In the genomic region with DNA sequence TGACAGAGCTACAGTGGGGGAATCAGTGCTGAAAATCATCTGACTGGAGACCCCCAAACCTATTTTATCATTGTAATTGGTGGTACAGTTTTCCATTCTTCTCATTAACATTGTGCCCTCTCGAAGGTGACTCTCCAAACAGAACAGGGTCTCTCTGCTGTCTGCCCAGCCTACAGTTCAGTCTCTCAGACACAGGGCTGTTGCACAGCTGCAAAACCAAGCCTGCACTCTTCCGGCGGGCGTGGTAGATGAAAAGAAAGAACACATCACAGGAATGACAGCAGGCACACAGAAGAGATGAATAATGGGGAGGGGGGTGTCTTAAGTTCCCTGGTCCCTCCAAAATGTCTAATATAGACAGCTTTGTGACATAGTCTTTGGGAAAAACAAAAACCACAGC, we compare ENCODE assay signal across 15 mouse cellular contexts. TPM values are rescaled to one million over a fixed set of nuclear protein-coding genes. Genes with fewer than 3 reads are reported as not detected.
DNase-seq lines count a peak whose midpoint lies in the region; ATAC-seq and TF ChIP-seq lines count a peak whose summit lies in the region.
"Had no signal": no experiment of that assay in that cellular context is flagged by ENCODE, and none has a peak within 500 bp of the region (broad histone marks: within the 10 kb centered on the region; RNA-seq: fewer than 3 reads in every experiment).

No protein-coding gene starts in this region.

- H3K4me1 ChIP-seq in cortical plate, adult 2 months (ENCODE audit: control insufficient read depth, insufficient read depth, low read length): peaks cover 15% of the 10 kb centered on the region
- H3K4me1 ChIP-seq in forebrain, embryonic 13.5 days: peaks cover 33% of the 10 kb centered on the region
- peaks cover 23% of the 10 kb centered on the region for H3K4me1 ChIP-seq in hindbrain, embryonic 15.5 days (replicated peaks)
- peaks cover 7% of the 10 kb centered on the region; the same call in 1 of the 2 replicates for H3K4me1 ChIP-seq in midbrain, postnatal 0 days (ENCODE audit: insufficient read depth, low read length)
- H3K4me1 ChIP-seq: intestine, embryonic 15.5 days; lung, embryonic 15.5 days had no signal

- H3K9ac ChIP-seq in forebrain, embryonic 13.5 days: no peak overlapping the region
- no peak overlapping the region for H3K9ac ChIP-seq in hindbrain, embryonic 15.5 days
- no peak overlapping the region for H3K9ac ChIP-seq in midbrain, postnatal 0 days (replicated peaks; ENCODE audit: low read length, poor library complexity, severe bottlenecking)
- H3K9ac ChIP-seq: intestine, embryonic 15.5 days; lung, embryonic 15.5 days had no signal

- no peak for TF ChIP-seq POLR2A in cortical plate, adult 2 months (IDR thresholded peaks at IDR 0.05; ENCODE audit: extremely low read depth, insufficient read depth, low read length)

- DNase-seq in midbrain, postnatal 0 days (ENCODE audit: low spot score): no peak
- no peak for DNase-seq in right cerebral cortex, postnatal 10 days (ENCODE audit: low spot score in 2 of 2)
- DNase-seq in urinary bladder, postnatal 4 days (ENCODE audit: low spot score in 2 of 2): no peak
- no peak for DNase-seq in kidney, adult 18-20 months
- DNase-seq: cerebellum, adult 11-12 months; kidney, postnatal 14 days; retina, postnatal 1 day had no signal

- no peak overlapping the region for H3K4me3 ChIP-seq in cortical plate, adult 2 months (ENCODE audit: insufficient read depth, low read length)
- no peak overlapping the region for H3K4me3 ChIP-seq in forebrain, embryonic 13.5 days
- no peak overlapping the region for H3K4me3 ChIP-seq in hindbrain, embryonic 15.5 days
- H3K4me3 ChIP-seq in midbrain, postnatal 0 days (ENCODE audit: low read depth, low read length): no peak overlapping the region
- H3K4me3 ChIP-seq: intestine, embryonic 15.5 days; lung, embryonic 15.5 days had no signal

- 22% methylated on average over 4 of the region's 4 CpGs for WGBS in forebrain, embryonic 13.5 days
- WGBS in hindbrain, embryonic 15.5 days: 32% methylated on average over 4 of the region's 4 CpGs
- 20% methylated on average over 4 of the region's 4 CpGs for WGBS in midbrain, postnatal 0 days

- no peaks in the 10 kb centered on the region for H3K36me3 ChIP-seq in forebrain, embryonic 13.5 days (ENCODE audit: poor library complexity, severe bottlenecking)
- H3K36me3 ChIP-seq in hindbrain, embryonic 15.5 days: 0 out of 2 replicates have a peak, but pooled peaks cover 3% of the 10 kb centered on the region
- 0 out of 2 replicates have a peak, but pooled peaks cover 3% of the 10 kb centered on the region for H3K36me3 ChIP-seq in midbrain, postnatal 0 days (ENCODE audit: insufficient read depth, low read length)
- H3K36me3 ChIP-seq: intestine, embryonic 15.5 days; lung, embryonic 15.5 days had no signal

- no peaks in the 10 kb centered on the region for H3K27me3 ChIP-seq in forebrain, embryonic 13.5 days
- no peaks in the 10 kb centered on the region for H3K27me3 ChIP-seq in hindbrain, embryonic 15.5 days
- no peaks in the 10 kb centered on the region for H3K27me3 ChIP-seq in midbrain, postnatal 0 days (ENCODE audit: insufficient read depth, low read length)
- H3K27me3 ChIP-seq: intestine, embryonic 15.5 days; lung, embryonic 15.5 days had no signal

- H3K9me3 ChIP-seq in forebrain, embryonic 13.5 days (replicated peaks): no peaks in the 10 kb centered on the region
- H3K9me3 ChIP-seq in hindbrain, embryonic 15.5 days: no peaks in the 10 kb centered on the region
- H3K9me3 ChIP-seq in midbrain, postnatal 0 days (ENCODE audit: low read length): no peaks in the 10 kb centered on the region
- H3K9me3 ChIP-seq: intestine, embryonic 15.5 days; lung, embryonic 15.5 days had no signal

- no peak for TF ChIP-seq CTCF in cortical plate, adult 2 months (IDR thresholded peaks at IDR 0.05; ENCODE audit: extremely low read depth, insufficient read depth, low read length)
- TF ChIP-seq CTCF in midbrain, postnatal 0 days (IDR thresholded peaks at IDR 0.05): no peak

- H3K27ac ChIP-seq in cortical plate, adult 2 months (ENCODE audit: insufficient read depth, low read length): peak overlapping the region; percentile 98
- peak overlapping the region; percentile 86 for H3K27ac ChIP-seq in forebrain, embryonic 13.5 days
- peak overlapping the region; percentile 79 for H3K27ac ChIP-seq in hindbrain, embryonic 15.5 days (replicated peaks)
- H3K27ac ChIP-seq in midbrain, postnatal 0 days (ENCODE audit: low read depth, low read length): peak overlapping the region; percentile 76
- H3K27ac ChIP-seq: intestine, embryonic 15.5 days; lung, embryonic 15.5 days had no signal

- peak; percentile 33; the same call in 1 of the 2 replicates for ATAC-seq in forebrain, embryonic 13.5 days
- no peak for ATAC-seq in hindbrain, embryonic 15.5 days (ENCODE audit: low FRiP score, low read depth)
- ATAC-seq in midbrain, postnatal 0 days (ENCODE audit: low FRiP score): no peak
- ATAC-seq: intestine, embryonic 15.5 days had no signal

- peak overlapping the region; percentile 22 for H3K4me2 ChIP-seq in forebrain, embryonic 13.5 days
- H3K4me2 ChIP-seq in hindbrain, embryonic 15.5 days: no peak overlapping the region
- H3K4me2 ChIP-seq in midbrain, postnatal 0 days (ENCODE audit: low read depth, low read length, poor library complexity, severe bottlenecking): no peak overlapping the region
- H3K4me2 ChIP-seq: intestine, embryonic 15.5 days; lung, embryonic 15.5 days had no signal

RNA-seq across cellular contexts. Expression of a gene that starts 27.3 kb away (rescaled TPM):
- 332 and 381 TPM in 2 replicates for polyA plus RNA-seq in cortical plate, adult 2 months (2012; rRNA removed)
- 49.1 and 52.6 TPM in 2 replicates for polyA plus RNA-seq in forebrain, embryonic 13.5 days (2015; fragmentation: Nextera tagmentation; extraction: Ambion mirVana)
- polyA plus RNA-seq in hindbrain, embryonic 15.5 days (2015; fragmentation: Nextera tagmentation; extraction: Ambion mirVana): 343 and 371 TPM in 2 replicates
- total RNA-seq in midbrain, postnatal 0 days (2014; rRNA removed): 237 and 255 TPM in 2 replicates
- polyA plus RNA-seq in midbrain, postnatal 0 days (2015; fragmentation: Nextera tagmentation; extraction: Ambion mirVana): 634 and 693 TPM in 2 replicates
- total RNA-seq: common myeloid progenitor, adult 5-6 weeks; megakaryocyte, adult 5-6 weeks had no signal
- polyA plus RNA-seq: liver, adult 2 months had no signal
